Mouse (Mus musculus): ENCODE data around the gene Slc16a11.

Slc16a11 gene

GRCm38 (mm10) chr11:70251853-70252252 is 39.3 kb downstream of the Slc16a11 start:
- no peak for DNase-seq (ENCODE audit: low read depth, low spot score)

- DNase-seq (ENCODE audit: low read depth, low spot score) = no peak
Measured at GRCm38 (mm10) chr11:70254337-70254736, 41.8 kb downstream of the Slc16a11 start.

- no peak for DNase-seq (ENCODE audit: low read depth, low spot score)
Measured at GRCm38 (mm10) chr11:70254931-70255531, 42.5 kb downstream of the Slc16a11 start, which contains the start of gene Alox12. Gene Alox12, minus strand, starts transcription at chr11:70255353.

- DNase-seq (ENCODE audit: low read depth, low spot score) = peak; percentile 63
Measured at GRCm38 (mm10) chr11:70259035-70259434, 46.5 kb downstream of the Slc16a11 start.

- DNase-seq (ENCODE audit: low read depth, low spot score) = no peak
Measured at GRCm38 (mm10) chr11:70265252-70265651, 52.7 kb downstream of the Slc16a11 start.

GRCm38 (mm10) chr11:70265819-70266218 is 53.3 kb downstream of the Slc16a11 start:
- no peak for DNase-seq (ENCODE audit: low read depth, low spot score)
